Mouse (Mus musculus) megakaryocyte, embryonic 14.5 days (primary cell): ENCODE results near the gene Cysltr2. TPM values are rescaled to one million over a fixed set of nuclear protein-coding genes. Genes with fewer than 3 reads are reported as not detected.

Experiments used
- H3K27me3 ChIP-seq: replicated peaks from 2 replicates; pipeline ENCODE3; 2012; ENCODE audit warnings: inconsistent platforms
- H3K36me3 ChIP-seq: replicated peaks from 2 replicates; pipeline ENCODE3; 2012; ENCODE audit warnings: low read length, inconsistent platforms, mixed read lengths
- H3K4me1 ChIP-seq: 2 replicates; pipeline ENCODE4 v1.6.1; 2012; ENCODE audit warnings: inconsistent platforms
- H3K4me3 ChIP-seq: replicated peaks from 2 replicates; pipeline ENCODE3; 2012; ENCODE audit warnings: moderate library complexity, mild to moderate bottlenecking, inconsistent platforms
- H3K9me3 ChIP-seq: 2 replicates; pipeline ENCODE4 v1.6.1; 2012; ENCODE audit warnings: inconsistent platforms
- FLI1 ChIP-seq: IDR thresholded peaks from 2 replicates; pipeline ENCODE4 v1.6.1; 2012; ENCODE audit warnings: low read length, inconsistent platforms, mixed read lengths
- GATA1 ChIP-seq: IDR thresholded peaks from 3 replicates; pipeline ENCODE4 v1.6.1; 2012; ENCODE audit warnings: mixed read lengths, low read length, inconsistent platforms, borderline replicate concordance
- polyA plus RNA-seq: library from polyadenylated mRNA; stranded (reverse); fragments of >175 nt; gene quantifications from 2 replicates; pipeline ENCODE4 v1.2.3, GENCODE M21; 2012; ENCODE audit warnings: low replicate concordance; ENCODE audit not compliant: insufficient read depth

Cysltr2 gene
- polyA plus RNA-seq, 1 experiment = 25.2 TPM

GRCm38 (mm10) chr14:72998111-72998510 is 50.8 kb downstream of the Cysltr2 start:
- H3K36me3 ChIP-seq = peaks cover 6% of the 10 kb centered on the region
- H3K9me3 ChIP-seq = peaks cover 19% of the 10 kb centered on the region
- H3K4me3 ChIP-seq = no peak overlapping the region
- peaks cover 17% of the 10 kb centered on the region for H3K27me3 ChIP-seq
- H3K4me1 ChIP-seq = peaks cover 9% of the 10 kb centered on the region
- TF ChIP-seq GATA1 (no peak), FLI1 (no peak)

- Histone ChIP-seq H3K4me1 (peaks cover 19% of the 10 kb centered on the region), H3K9me3 (no peaks in the 10 kb centered on the region), H3K27me3 (peaks cover 4% of the 10 kb centered on the region), H3K4me3 (no peak overlapping the region), H3K36me3 (no peaks in the 10 kb centered on the region)
- TF ChIP-seq GATA1 (no peak), FLI1 (no peak)
Measured at GRCm38 (mm10) chr14:72986044-72986443, 62.9 kb downstream of the Cysltr2 start.

GRCm38 (mm10) chr14:72985113-72985512 is 63.8 kb downstream of the Cysltr2 start:
- H3K4me1 ChIP-seq = peaks cover 19% of the 10 kb centered on the region
- peaks cover 4% of the 10 kb centered on the region for H3K27me3 ChIP-seq
- no peaks in the 10 kb centered on the region for H3K9me3 ChIP-seq
- no peaks in the 10 kb centered on the region for H3K36me3 ChIP-seq
- H3K4me3 ChIP-seq = no peak overlapping the region
- TF ChIP-seq FLI1 = no peak
- TF ChIP-seq GATA1 = no peak

GRCm38 (mm10) chr14:72983456-72983855 is 65.5 kb downstream of the Cysltr2 start:
- no peak for TF ChIP-seq FLI1
- TF ChIP-seq GATA1 = no peak
- Histone ChIP-seq H3K4me3 (no peak overlapping the region), H3K9me3 (no peaks in the 10 kb centered on the region), H3K27me3 (peaks cover 4% of the 10 kb centered on the region), H3K36me3 (no peaks in the 10 kb centered on the region), H3K4me1 (peaks cover 19% of the 10 kb centered on the region)

GRCm38 (mm10) chr14:72982981-72983436 is 65.9 kb downstream of the Cysltr2 start:
- Histone ChIP-seq H3K36me3 (no peaks in the 10 kb centered on the region), H3K4me1 (peaks cover 19% of the 10 kb centered on the region), H3K27me3 (peaks cover 4% of the 10 kb centered on the region), H3K4me3 (peak overlapping the region; percentile 7), H3K9me3 (no peaks in the 10 kb centered on the region)
- TF ChIP-seq GATA1 (no peak), FLI1 (no peak)

GRCm38 (mm10) chr14:72980761-72981160 is 68.2 kb downstream of the Cysltr2 start:
- H3K4me1 ChIP-seq = peaks cover 19% of the 10 kb centered on the region
- no peaks in the 10 kb centered on the region for H3K36me3 ChIP-seq
- H3K9me3 ChIP-seq = no peaks in the 10 kb centered on the region
- H3K27me3 ChIP-seq = peaks cover 4% of the 10 kb centered on the region
- TF ChIP-seq FLI1 = no peak
- no peak for TF ChIP-seq GATA1
- no peak overlapping the region for H3K4me3 ChIP-seq

- Histone ChIP-seq H3K27me3 (peaks cover 4% of the 10 kb centered on the region), H3K36me3 (no peaks in the 10 kb centered on the region), H3K9me3 (no peaks in the 10 kb centered on the region), H3K4me1 (peaks cover 19% of the 10 kb centered on the region), H3K4me3 (no peak overlapping the region)
- TF ChIP-seq FLI1 (no peak), GATA1 (no peak)
Measured at GRCm38 (mm10) chr14:72980106-72980505, 68.8 kb downstream of the Cysltr2 start.

GRCm38 (mm10) chr14:72976111-72976510 is 72.8 kb downstream of the Cysltr2 start:
- Histone ChIP-seq H3K4me3 (no peak overlapping the region), H3K4me1 (no peaks in the 10 kb centered on the region; the same call in 1 of the 2 replicates), H3K36me3 (no peaks in the 10 kb centered on the region), H3K27me3 (no peaks in the 10 kb centered on the region), H3K9me3 (no peaks in the 10 kb centered on the region)
- no peak for TF ChIP-seq FLI1
- no peak for TF ChIP-seq GATA1

Other genes with a start within 250 kb of the Cysltr2 start
- gene Rcbtb2, start 73.9 kb upstream of the Cysltr2 start, polyA plus RNA-seq = 12.2 and 27.1 TPM in 2 replicates
- gene Lpar6, start 188.8 kb upstream of the Cysltr2 start, polyA plus RNA-seq = 0.41 TPM in 1 of 2 replicates, not detected in the other